Mouse (Mus musculus): Measurements from ENCODE around the gene Ndufaf3. TPM values are rescaled to one million over a fixed set of nuclear protein-coding genes. Genes with fewer than 3 reads are reported as not detected.
"Not testable (repeated sequence)": the region's sequence is repeated elsewhere in the genome, so short reads cannot be mapped to it uniquely, and the experiment has no call there.

Ndufaf3 gene
- polyA plus RNA-seq (2015; fragmentation: Nextera tagmentation; extraction: Ambion mirVana) = 37.7 and 42.4 TPM in 2 replicates

DNA sequence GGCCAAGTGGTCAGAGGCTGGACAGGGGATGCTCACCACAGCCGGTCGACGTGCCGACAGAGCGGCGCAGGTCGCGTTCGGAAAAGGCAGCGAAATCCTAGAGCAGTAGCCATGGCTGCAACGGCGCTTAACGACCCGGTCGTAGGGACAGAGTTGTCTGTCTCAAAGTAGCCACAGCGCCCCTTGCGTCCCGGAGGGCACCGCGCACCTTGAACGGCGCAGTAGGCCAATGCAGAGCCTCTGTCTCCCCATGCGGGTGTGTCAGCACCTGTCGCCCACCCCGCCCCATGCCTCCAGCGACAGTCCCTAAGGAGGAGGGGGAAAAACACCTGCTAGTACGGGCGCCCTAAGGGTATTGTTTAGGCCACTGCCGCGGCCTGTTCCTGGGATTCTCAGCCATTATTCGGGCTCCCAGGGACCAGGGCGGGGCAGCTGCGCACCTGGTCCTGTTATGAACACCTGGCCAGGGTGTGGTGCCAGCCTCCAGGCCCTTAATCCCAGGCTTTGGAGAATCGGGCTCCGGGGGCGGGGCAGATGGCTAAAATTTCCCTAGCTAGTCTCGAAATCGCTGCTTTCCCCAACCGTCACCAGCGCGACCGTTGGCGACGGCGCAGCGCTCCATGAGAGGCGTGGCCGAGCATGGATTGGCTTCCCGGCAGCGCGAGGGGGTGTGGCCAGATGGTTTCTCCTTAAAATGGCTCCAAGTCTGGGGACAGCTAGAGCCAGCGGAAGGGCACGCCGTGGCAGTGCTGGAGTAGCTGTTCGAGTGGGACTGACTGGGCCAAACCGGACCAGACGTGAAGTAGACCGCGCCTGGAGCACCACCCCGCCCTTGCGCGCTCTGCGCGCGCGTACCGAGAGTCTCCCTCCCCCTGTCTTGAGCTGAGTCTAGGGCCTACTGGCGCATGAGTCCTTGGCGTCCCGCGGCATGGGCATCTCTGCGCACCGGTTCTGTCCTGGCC, at the start of gene Ndufaf3:
Gene Ndufaf3 (minus strand): TSS at position 620 of the 962 bp plus-strand sequence.
- ATAC-seq = peak; percentile 88
- H3K27me3 ChIP-seq (replicated peaks) = no peaks in the 10 kb centered on the region
- peak within 1 kb of the TSS; percentile 94 for H3K27ac ChIP-seq
- no peaks in the 10 kb centered on the region for H3K9me3 ChIP-seq
- peaks cover 32% of the 10 kb centered on the region for H3K36me3 ChIP-seq
- H3K4me1 ChIP-seq (replicated peaks) = peaks cover 28% of the 10 kb centered on the region
- peak within 1 kb of the TSS; percentile 97 for H3K4me2 ChIP-seq (replicated peaks)
- under 1% methylated on average over 73 of the region's 73 CpGs for WGBS
- peak within 1 kb of the TSS; percentile 80 for H3K9ac ChIP-seq
- peak within 1 kb of the TSS; percentile 66 for H3K4me3 ChIP-seq (replicated peaks)

GRCm38 (mm10) chr9:108611488-108611887, 44.3 kb upstream of the Ndufaf3 start:
- Histone ChIP-seq H3K9me3 (no peaks in the 10 kb centered on the region), H3K4me3 (replicated peaks) (no peak overlapping the region), H3K4me1 (replicated peaks) (0 out of 2 replicates have a peak, but pooled peaks cover 4% of the 10 kb centered on the region), H3K27me3 (replicated peaks) (no peaks in the 10 kb centered on the region), H3K4me2 (replicated peaks) (no peak overlapping the region), H3K36me3 (peaks cover 46% of the 10 kb centered on the region), H3K9ac (no peak overlapping the region), H3K27ac (no peak overlapping the region)
- ATAC-seq = no peak
- 95% methylated on average over 10 of the region's 10 CpGs for WGBS

DNA sequence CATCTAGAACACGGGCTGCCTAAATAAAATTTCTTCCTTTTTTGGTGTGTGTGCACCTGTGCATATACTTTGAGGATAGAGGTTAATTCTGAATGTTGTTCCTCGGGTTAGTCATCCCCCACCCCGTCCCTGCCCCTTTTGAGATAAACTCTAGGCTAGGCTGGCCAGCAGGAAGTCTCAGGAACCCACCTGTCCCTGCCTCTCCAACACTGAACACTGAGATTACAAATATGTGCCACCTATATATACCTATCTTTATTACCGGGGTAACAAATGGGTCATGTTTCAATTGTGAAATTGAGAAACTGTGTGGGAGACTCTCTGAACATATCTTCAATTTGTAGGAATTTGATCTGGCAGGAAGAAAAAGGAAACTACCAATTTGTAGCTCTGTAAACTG, 41.7 kb upstream of the Ndufaf3 start:
- peaks cover 59% of the 10 kb centered on the region for H3K36me3 ChIP-seq
- ATAC-seq = peak; percentile 74
- H3K4me3 ChIP-seq (replicated peaks) = no peak overlapping the region
- no peak overlapping the region for H3K9ac ChIP-seq
- no peaks in the 10 kb centered on the region for H3K27me3 ChIP-seq (replicated peaks)
- no peak overlapping the region for H3K27ac ChIP-seq
- H3K9me3 ChIP-seq = no peaks in the 10 kb centered on the region
- H3K4me1 ChIP-seq (replicated peaks) = 0 out of 2 replicates have a peak, but pooled peaks cover 4% of the 10 kb centered on the region
- no peak overlapping the region for H3K4me2 ChIP-seq (replicated peaks)
- 75% methylated on average over 4 of the region's 4 CpGs for WGBS

DNA sequence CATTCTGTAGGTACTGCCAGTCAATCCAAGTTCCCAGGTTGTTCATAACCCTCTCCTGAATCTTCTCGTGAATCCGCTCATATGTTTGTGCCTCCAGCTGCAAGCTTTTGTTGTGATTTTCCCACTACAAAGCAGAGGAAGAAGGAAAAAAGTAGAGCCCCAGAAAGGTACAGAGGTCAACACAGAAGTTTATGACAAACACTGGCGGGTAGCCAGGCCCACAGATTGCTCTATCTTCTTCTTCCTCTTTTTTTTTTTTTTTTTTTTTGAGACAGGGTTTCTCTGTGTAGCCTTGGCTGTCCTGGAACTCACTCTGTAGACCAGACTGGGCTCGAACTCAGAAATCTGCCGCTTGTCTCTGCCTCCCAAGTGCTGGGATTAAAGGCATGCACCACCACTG, 40.7 kb upstream of the Ndufaf3 start:
- not testable (repeated sequence) for H3K4me1 ChIP-seq (replicated peaks); H3K4me3 ChIP-seq (replicated peaks); ATAC-seq; H3K4me2 ChIP-seq (replicated peaks); H3K27me3 ChIP-seq (replicated peaks); H3K27ac ChIP-seq; H3K9me3 ChIP-seq; H3K9ac ChIP-seq
- peaks cover 62% of the 10 kb centered on the region for H3K36me3 ChIP-seq
- WGBS = 74% methylated on average over 5 of the region's 5 CpGs

GRCm38 (mm10) chr9:108601986-108602385, 34.8 kb upstream of the Ndufaf3 start:
- no peaks in the 10 kb centered on the region for H3K9me3 ChIP-seq
- H3K27me3 ChIP-seq (replicated peaks) = no peaks in the 10 kb centered on the region
- peaks cover 33% of the 10 kb centered on the region for H3K36me3 ChIP-seq
- H3K4me3 ChIP-seq (replicated peaks) = no peak overlapping the region
- 57% methylated on average over 4 of the region's 4 CpGs for WGBS
- H3K4me1 ChIP-seq (replicated peaks) = peaks cover 2% of the 10 kb centered on the region; the same call in 1 of the 2 replicates
- ATAC-seq = 0 out of 2 replicates have a peak, but pooled peaks have one; percentile 27
- H3K4me2 ChIP-seq (replicated peaks) = no peak overlapping the region
- no peak overlapping the region for H3K9ac ChIP-seq
- no peak overlapping the region for H3K27ac ChIP-seq

- peaks cover 6% of the 10 kb centered on the region; the same call in 1 of the 2 replicates for H3K4me1 ChIP-seq (replicated peaks)
- no peak overlapping the region for H3K9ac ChIP-seq
- H3K9me3 ChIP-seq = no peaks in the 10 kb centered on the region
- no peaks in the 10 kb centered on the region for H3K27me3 ChIP-seq (replicated peaks)
- H3K4me2 ChIP-seq (replicated peaks) = no peak overlapping the region
- H3K4me3 ChIP-seq (replicated peaks) = no peak overlapping the region
- H3K36me3 ChIP-seq = peaks cover 19% of the 10 kb centered on the region
- no peak overlapping the region for H3K27ac ChIP-seq
- no peak for ATAC-seq
- 32% methylated on average over 2 of the region's 2 CpGs for WGBS
Measured at GRCm38 (mm10) chr9:108600011-108600410, 32.8 kb upstream of the Ndufaf3 start.

DNA sequence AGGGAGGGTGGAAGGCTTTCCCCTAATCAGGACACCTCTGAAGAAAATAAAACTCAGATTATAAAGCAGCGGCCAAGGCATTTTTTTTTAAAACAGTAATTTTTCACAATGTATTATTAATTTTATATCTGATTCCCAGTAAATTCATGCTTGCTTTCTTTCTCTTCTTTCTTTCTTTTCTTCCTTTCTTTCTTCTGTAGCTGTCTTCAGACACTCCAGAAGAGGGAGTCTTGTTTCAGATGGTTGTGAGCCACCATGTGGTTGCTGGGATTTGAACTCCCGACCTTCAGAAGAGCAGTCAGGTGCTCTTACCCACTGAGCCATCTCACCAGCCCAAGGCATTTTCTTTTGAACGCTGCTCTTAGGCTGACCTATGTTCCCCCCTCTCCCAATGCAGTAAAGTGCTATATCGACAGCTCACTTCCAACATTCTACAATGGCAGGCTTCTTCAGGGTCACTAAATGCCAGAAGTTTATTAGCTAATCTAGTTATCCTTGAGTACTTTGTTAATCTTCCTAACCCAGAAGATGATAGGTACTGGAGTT, 31.9 kb upstream of the Ndufaf3 start:
- Histone ChIP-seq H3K9me3 (no peaks in the 10 kb centered on the region), H3K4me2 (replicated peaks) (no peak overlapping the region), H3K9ac (no peak overlapping the region), H3K4me3 (replicated peaks) (no peak overlapping the region), H3K27me3 (replicated peaks) (no peaks in the 10 kb centered on the region), H3K36me3 (peaks cover 13% of the 10 kb centered on the region), H3K27ac (no peak overlapping the region), H3K4me1 (replicated peaks) (peaks cover 6% of the 10 kb centered on the region; the same call in 1 of the 2 replicates)
- 81% methylated on average over 4 of the region's 4 CpGs for WGBS
- no peak for ATAC-seq

DNA sequence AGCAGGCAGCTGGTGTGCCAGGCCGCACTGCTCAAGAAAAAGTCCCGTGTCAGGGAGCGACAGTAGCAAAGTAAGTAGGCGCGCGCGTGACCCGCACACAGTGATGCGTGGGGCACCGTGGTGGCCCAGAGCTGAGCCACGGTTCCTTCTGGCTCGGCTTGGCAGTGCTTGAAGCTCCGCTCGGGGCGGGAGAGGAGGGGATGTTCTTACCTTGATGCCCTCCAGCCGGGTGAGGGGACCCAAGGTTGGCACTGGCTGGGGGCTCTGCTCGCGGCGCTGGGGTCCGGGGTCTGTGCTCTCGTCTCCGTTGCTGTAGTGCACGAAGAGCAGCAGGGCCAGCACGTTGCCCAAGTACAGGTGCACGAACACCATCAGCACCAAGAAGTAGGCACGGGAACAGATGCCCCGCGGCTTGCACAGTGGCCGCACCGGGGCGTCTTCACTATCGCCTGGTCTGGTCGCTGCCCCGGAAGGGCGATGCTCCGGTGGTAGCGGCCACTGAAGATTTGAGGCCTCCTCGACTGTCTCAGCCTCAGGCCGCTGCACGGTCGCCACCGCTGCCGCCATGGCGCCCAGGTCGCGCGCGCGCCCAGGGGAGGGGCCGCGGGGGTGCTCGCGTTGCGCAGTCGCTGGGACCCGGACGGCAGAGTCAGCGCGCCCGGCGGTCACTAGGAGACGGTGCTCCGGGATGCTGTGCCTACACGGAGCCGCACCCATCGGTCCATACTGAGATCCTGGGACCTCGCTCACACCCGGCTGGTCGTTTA, 29.9 kb upstream of the Ndufaf3 start, which contains the start of gene P4htm:
Gene P4htm (minus strand): TSS at position 670 of the 767 bp plus-strand sequence.
- H3K9ac ChIP-seq = peak within 1 kb of the TSS; percentile 62
- peak within 1 kb of the TSS; percentile 78 for H3K4me3 ChIP-seq (replicated peaks)
- H3K4me1 ChIP-seq (replicated peaks) = peaks cover 6% of the 10 kb centered on the region; the same call in 1 of the 2 replicates
- no peaks in the 10 kb centered on the region for H3K27me3 ChIP-seq (replicated peaks)
- H3K36me3 ChIP-seq = no peaks in the 10 kb centered on the region
- H3K4me2 ChIP-seq (replicated peaks) = peak within 1 kb of the TSS; percentile 83
- no peaks in the 10 kb centered on the region for H3K9me3 ChIP-seq
- WGBS = 2% methylated on average over 68 of the region's 69 CpGs
- ATAC-seq = peak; percentile 73
- no peak within 1 kb of the TSS for H3K27ac ChIP-seq

DNA sequence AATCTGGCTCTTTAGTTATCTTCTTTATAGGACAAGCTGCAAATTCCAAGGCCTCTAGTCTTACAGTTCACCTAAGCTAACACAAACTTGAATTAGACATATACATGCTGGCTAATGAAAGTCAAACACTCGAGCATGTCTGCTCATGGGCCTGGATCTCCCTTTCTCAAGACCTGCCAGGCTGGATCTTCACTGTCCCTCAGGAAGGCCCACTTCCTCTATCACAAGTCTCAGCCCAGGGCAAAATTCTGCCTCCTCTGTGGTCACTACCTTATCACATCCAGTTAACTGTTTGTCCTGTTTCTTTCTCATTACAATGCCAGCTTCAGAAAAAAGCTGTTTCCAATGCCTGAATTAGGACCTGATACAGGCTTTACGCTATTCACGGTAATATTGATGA, 27.1 kb upstream of the Ndufaf3 start:
- 77% methylated on average over 3 of the region's 3 CpGs for WGBS
- no peak overlapping the region for H3K4me3 ChIP-seq (replicated peaks)
- no peaks in the 10 kb centered on the region for H3K9me3 ChIP-seq
- no peaks in the 10 kb centered on the region for H3K27me3 ChIP-seq (replicated peaks)
- no peak for ATAC-seq
- H3K27ac ChIP-seq = no peak overlapping the region
- no peaks in the 10 kb centered on the region for H3K36me3 ChIP-seq
- H3K9ac ChIP-seq = no peak overlapping the region
- H3K4me2 ChIP-seq (replicated peaks) = no peak overlapping the region
- peaks cover 6% of the 10 kb centered on the region; the same call in 1 of the 2 replicates for H3K4me1 ChIP-seq (replicated peaks)

DNA sequence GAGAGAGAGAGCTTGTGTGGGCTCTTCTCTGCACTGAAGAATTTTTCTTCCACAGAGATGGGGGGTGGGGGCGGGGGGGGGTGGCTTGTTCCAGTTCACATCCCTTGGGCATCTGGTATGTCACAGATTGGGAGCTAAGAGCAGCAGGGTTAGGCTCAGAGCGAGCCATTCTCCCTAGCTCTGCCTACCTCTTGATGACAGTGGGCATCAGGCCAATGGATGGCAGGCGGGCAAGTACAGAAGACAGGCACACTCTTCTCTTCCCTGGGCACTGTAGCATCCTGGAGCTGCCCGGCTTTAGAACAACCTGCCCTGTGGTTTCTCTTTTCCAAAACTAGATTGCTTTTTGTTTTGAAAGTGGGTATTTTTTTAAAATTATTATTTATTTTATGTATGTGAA, 24.2 kb upstream of the Ndufaf3 start:
- 88% methylated on average over 4 of the region's 4 CpGs for WGBS

DNA sequence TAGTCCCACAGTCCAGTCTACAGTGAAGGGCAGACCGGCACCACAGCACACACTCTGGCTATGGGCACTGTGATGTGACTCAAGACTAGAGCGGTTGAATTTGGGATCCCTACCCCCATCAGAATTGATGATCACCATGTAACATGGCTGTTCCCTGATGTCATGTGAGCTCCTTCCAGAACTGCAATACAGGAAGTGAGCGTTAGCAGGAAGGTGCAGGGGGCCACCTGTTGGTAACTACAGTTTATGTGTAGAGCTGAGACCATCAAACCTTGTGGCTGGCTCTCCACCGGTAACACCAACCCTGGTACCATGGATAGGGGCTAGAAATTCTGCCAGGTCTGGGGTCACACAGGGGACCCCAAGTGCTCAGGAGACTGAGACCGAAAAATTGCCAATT, 22.0 kb upstream of the Ndufaf3 start:
- Histone ChIP-seq H3K36me3 (no peaks in the 10 kb centered on the region), H3K9me3 (no peaks in the 10 kb centered on the region), H3K27me3 (replicated peaks) (no peaks in the 10 kb centered on the region), H3K4me1 (replicated peaks) (peaks cover 22% of the 10 kb centered on the region), H3K4me2 (replicated peaks) (no peak overlapping the region), H3K4me3 (replicated peaks) (no peak overlapping the region), H3K9ac (no peak overlapping the region), H3K27ac (no peak overlapping the region)
- WGBS = 60% methylated on average over 5 of the region's 5 CpGs
- ATAC-seq = no peak

More for the DNA sequence above, 24.2 kb upstream of the Ndufaf3 start:
- ATAC-seq = no peak
- Histone ChIP-seq H3K27ac (no peak overlapping the region), H3K4me1 (replicated peaks) (peaks cover 22% of the 10 kb centered on the region), H3K36me3 (no peaks in the 10 kb centered on the region), H3K9ac (no peak overlapping the region), H3K27me3 (replicated peaks) (no peaks in the 10 kb centered on the region), H3K4me3 (replicated peaks) (no peak overlapping the region), H3K4me2 (replicated peaks) (no peak overlapping the region), H3K9me3 (no peaks in the 10 kb centered on the region)
